Mouse (Mus musculus) retina, postnatal 1 day (tissue): Measurements from ENCODE around the gene Tmem52.

Source experiments
- DNase-seq: peaks from one replicate; pipeline ENCODE4 v3.0.0-alpha.2; 2012

Gene Tmem52

DNA sequence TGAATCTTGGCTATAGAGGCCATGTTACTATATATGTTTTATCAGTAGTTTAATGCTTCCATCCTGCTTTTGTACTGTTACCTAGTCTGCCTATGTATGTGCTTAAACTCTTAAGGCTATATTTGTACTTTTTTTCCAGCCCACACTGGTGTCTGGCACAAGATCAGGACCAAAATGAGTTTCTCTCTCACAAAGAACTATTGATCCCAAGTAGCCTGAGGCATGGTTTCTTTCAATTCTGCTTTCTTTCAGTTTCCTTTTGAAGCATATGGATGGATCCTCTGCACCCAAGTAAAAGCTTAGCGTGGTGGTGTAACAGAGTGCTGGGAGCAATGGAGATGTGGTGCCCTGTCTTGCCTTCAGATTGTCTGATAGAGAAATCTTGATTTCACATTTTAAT is 42.1 kb downstream of the Tmem52 start:
- DNase-seq = no peak

DNA sequence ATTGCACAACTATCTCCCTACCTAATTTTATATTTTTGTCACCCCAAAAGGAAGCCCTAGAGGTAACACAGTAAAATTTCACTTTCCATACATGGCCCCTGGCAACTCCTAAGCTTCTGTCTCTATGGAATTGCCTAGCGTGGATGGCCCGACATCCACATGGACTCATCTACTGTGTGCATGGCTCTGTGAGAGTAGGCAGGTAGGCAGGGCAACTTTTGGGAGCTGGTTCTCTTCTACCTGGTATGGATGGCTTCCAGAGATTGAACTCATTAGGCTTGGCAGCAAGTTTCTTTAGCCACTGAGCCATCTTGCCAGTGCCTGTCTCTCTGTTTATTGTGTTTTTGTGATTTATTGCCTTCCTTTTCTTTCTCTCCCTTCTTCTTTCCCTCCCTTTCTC is 45.9 kb downstream of the Tmem52 start:
- DNase-seq = no peak

DNA sequence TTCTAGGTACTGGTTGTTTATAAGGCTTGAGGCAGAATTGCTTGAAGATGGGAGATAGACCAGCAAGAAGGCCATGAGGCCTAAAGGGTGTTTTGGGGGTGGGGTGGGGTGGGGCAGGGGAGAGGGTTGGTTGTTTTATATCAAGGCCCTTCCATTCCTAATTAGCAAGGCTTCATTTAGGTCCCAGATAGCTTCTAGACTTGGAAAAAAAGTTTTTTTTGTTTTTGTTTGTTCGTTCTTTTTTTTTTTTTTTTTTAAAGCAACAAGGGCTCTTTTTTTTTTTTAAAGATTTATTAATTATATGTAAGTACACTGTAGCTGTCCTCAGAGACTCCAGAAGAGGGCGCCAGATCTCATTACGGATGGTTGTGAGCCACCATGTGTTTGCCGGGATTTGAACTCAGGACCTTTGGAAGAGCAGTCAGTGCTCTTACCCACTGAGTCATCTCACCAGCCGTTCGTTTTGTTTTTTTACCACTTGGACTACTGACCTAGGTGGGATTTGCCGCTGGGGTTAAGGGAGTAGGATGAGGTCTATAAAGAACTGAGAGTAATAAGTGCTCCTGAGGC is 49.1 kb downstream of the Tmem52 start:
- DNase-seq = no peak
